Mouse (Mus musculus): ENCODE results near the gene Kif26b.

Kif26b gene

DNA sequence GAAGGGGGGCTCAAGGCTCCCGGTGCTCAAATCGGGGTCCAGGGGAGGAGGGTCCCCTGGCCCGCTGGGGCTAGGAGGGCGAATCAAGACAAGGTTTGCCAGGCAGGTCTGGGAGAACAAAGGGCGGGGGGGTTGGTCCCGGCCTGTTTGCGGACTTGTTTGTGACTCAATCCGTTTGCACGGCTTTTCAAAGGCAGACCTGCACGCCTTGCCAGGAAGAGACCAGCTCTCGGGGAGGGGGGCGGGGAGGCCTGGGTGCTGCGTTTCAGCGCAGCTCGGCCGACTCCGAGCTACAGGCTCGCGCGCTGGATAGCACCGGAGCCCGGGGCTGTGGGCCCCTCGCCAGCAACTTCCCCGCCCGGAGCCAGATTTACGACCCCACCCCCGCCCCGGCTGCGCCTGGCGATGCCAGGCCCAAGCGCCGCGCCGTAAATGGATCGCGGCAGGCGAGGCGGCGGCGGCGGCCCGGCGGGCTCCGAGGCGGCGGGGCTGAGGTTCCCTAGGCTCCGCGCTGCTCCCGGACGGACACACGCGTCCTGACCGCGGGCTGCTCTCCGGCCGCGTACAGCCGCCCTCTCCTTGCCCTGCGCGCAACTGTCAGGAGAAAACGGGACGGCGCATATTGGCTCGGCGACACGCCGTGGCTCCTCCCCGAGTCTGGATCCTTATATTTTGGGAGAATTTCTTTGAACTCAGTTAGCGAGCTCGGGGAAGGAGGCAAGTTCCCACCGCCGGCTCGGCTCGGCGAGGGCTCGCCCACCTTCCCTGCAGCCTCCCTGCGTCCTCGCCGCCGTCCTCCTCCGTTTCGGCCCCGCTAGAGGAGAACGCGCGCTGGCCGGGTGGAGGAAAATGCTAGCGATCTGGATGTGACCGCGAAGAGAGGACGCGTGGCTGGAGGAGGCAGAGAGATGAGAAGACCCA lies at the start of gene Kif26b:
Gene Kif26b, plus strand, starts transcription at position 695 of the 921 bp plus-strand sequence.
- peak; percentile 14 for DNase-seq (ENCODE audit: low read depth, low spot score)

DNA sequence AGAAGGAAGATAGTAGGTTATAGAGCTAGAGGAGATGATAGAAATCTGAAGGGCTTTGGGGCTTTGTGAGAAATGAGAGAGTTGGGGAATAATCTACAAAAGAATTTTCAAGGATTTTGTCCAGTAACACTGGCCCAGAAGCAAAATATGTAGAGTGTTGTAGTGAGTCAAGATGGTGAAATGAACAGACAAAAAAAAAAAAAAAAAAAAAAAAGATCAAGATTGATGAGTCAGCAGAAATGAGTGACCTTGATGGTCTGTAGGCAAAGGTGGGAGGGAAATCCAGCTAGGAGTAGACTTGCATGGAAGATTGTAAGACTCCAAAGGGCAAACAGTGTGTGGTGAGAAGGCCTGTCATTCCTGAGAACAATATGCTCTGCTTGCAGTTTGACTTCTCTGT lies 45.1 kb upstream of the Kif26b start:
- no peak for DNase-seq (ENCODE audit: low read depth, low spot score)

DNA sequence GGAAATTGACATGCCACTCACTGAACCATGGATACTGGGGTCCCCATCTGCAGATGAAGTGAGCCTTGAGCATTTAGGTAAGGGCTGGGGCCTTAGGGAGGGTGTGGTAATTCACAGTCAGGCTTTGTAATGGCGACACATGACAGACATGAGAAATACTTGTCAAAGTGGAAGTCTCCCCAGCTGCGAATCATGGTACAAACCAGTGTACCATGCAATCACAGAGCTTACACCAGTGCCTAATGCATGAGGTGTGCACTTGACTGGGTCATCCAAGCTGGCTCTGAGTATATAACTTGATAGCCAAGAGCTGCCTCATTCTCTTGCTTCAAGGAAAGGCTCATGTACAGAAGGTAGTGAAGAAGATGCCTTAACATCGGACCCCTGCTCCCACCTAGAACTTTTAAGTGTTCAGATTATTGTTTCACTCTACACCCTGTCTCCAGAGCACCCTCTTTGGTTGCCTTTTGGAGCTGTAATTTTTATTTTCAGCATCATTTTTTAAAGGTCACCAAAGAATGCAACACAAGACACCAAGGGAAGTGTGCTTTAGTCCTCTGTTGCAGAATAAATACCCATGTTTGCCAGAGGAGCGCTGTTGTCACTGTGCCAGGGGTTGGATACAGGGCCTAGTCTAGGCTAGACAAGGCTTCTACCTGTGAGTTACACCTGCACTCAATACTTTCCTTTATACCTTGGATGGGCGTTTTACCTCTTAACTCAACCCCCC lies 43.6 kb upstream of the Kif26b start:
- no peak for DNase-seq (ENCODE audit: low read depth, low spot score)

DNA sequence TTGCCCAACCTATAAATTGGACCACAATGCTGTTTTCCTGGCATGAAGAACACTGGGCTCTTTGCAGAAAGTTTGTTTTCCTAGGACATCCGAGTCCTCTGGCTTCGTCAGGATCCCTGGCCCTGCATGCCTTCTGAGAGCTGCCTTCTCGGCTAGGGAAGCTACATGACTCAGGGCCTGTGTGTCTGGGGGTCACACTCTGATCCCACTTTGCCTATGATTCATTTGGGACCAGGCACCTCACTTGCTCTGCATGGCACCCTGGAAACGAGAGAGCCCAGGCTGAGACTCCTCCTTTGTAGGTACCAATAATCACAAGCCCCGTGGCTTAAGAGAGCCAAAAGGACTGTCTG lies 43.1 kb upstream of the Kif26b start:
- DNase-seq (ENCODE audit: low read depth, low spot score), result no peak

DNA sequence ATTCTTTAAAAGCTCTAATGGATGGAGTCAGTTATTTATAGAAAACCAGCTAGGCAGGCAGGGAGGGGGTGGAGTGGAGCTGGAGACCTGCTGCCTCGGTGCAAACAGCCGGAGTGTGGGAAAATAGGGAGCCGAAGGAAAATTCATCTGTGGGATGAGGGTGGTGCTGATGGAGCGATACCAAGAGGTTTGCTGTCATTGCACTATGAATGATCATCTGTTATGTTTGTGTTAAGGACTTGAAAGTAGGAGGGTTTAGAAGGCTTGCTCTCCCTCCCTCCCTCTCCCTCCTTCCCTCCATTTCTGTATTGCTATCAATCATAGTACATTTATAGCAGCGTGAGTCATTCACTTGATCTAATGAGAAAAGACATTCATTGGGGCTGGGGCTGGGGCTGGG lies 42.1 kb upstream of the Kif26b start:
- DNase-seq (ENCODE audit: low read depth, low spot score), result no peak

DNA sequence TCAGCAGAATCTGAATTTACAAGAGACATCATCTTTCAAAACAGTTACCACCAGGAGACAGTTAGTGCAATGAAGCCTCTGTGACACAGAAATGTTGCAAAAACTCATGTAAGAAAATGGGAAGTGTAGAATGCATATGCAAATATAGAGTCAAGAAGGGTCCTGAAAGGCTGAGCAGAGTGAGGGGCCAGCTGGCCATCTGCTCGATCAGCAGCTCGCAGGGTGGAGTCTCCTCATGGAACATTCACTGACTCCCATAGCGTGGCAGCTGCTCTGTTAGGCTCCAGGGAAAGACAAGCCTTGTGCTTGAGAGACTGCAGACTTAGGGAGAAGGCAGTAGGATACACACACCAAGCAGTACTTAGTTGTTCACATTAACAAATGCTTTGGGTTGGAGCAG lies 39.8 kb upstream of the Kif26b start:
- no peak for DNase-seq (ENCODE audit: low read depth, low spot score)

DNA sequence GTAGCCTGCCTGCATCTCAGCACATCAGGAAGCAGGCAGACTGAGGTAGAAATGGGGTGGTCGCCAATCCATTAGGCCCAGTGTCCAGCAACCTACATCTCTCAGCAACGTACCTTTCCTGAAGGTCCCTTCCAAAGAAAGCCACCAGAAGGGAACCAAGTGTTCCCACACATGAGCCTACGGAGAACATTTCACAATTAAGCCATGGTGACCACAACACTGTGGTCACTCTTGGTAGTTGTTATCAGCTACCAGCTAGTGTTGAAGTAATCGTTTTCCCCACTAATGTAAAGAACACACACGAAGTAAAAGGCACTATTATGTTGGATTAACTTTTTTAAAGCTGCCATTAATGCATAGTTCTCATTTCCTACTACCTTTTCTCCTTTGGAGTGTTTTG lies 37.2 kb upstream of the Kif26b start:
- no peak for DNase-seq (ENCODE audit: low read depth, low spot score)

DNA sequence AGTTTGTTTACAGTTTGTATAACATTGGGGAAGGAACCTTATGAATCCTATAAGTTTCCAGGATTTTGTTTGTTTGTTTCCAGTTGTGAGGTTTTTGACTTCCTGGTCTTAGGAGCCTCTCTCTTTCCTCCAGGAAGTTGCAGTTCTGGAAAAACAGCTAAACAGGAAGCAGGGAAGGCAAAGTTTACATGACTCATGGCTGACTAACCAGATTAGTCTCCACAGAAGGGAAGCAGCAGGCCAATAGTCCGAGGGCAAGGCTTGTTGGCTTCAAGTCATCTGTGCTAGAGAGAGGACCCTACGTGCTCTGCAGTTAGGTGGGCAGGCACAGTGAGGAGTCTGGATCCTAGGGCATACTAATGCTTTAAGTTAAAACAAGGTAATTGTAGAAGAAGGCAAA lies 36.4 kb upstream of the Kif26b start:
- no peak for DNase-seq (ENCODE audit: low read depth, low spot score)

DNA sequence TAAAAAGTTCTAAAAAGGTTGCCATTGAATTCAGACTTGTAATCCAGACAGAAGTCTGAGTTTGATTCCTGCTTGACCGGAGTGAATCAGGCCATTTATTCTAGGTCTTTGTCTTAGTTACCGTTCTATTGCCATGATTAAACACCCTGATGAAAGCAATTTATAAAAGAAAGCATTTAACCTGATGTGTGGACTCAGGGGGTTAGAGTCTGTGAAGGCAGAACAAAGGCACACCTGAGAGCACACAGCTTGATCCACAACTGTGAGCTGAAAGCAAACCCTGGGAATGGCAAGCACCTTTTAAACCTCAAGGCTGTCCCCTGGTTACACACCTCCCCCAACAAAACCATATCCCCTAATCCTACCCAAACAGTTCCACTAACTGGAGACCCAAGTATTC lies 32.7 kb upstream of the Kif26b start:
- no peak for DNase-seq (ENCODE audit: low read depth, low spot score)

DNA sequence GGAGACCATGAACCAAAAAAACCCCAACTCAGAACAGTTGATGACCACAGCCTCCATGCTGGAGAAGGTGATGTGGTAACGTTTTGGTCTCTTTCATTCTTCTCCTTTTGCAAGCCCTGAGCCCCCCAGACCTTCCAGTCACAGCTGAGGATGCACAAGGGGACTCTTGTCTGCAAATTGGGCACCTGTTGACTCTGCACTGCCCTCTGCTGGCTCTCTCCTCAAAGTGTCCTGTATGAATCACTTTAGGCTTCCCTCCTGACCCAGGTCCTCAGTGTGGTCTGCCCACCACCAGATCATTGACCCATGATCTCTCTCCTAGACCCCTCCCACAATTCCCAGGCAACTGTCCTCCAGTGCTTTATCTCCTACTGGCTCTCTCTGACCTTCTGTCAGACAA lies 32.1 kb upstream of the Kif26b start:
- DNase-seq (ENCODE audit: low read depth, low spot score), result no peak

DNA sequence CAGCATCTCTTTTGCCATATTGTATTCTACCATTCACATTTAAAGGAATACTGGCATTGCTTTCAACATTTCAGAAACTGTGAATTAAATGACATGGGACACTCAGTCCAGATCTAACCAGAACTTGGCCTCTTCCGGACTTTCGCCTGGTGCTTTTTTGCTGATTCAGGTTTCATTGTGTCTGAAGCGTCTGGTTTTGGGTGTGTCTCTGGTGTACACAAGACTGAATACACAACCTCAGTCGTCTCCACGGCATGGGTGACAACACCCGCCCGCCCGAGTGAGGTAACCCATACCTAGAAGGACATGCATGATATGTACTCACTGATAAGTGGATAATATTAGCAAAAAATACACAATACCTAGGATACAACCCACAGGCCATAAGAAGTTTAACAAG lies 22.0 kb upstream of the Kif26b start:
- DNase-seq (ENCODE audit: low read depth, low spot score), result no peak

DNA sequence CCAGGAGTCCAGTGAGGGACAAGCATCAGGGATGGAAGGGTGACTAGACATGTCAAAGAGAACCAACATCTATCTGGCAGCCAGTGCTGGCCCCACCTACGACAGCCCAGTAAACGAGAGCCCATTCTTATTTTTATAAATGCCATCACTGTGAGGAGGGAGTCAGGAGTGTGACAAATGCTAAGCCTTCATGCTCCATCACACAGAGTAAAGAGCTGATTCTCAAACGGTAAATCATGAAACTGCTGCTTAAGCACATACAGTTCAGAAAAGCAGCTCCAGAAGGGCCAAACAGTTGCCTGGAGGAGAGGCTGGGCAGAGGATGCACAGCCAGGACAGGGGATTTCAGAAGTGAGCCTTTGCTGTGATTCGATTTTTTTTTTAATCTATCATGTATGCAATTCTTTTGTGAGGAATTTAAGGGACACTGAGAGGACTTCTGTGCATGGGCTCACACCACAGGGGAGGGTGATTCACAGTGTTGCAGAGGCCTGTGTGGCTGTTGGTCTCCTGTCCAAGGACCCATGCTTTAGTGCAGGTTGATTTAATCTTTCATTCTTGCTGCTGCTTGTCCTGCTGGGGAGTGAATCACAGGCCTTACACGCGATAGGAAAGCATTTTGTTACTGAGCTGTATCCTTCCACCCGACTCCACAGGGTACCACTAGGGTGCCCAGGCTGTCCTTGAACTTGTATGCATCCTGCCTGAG lies 16.4 kb upstream of the Kif26b start:
- no peak for DNase-seq (ENCODE audit: low read depth, low spot score)

DNA sequence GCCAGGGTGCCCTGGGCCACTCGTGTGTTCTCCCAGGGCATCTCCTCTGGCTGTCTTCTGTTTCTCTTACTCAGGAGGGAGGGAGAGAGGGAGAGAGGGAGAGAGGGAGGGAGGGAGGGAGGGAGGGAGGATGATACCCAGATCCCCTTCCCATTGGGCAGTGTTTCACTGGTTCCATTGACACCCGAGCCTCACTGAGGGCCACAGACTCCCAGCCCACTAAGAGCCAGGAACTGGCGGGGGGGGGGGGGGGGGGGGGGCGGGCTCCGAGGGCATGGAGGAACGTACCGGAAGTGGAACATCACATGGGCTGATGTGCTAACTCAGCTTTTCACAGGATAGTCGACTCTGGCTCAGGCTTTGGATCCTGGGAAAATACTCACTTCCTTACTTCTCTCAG lies 15.0 kb upstream of the Kif26b start:
- no peak for DNase-seq (ENCODE audit: low read depth, low spot score)

DNA sequence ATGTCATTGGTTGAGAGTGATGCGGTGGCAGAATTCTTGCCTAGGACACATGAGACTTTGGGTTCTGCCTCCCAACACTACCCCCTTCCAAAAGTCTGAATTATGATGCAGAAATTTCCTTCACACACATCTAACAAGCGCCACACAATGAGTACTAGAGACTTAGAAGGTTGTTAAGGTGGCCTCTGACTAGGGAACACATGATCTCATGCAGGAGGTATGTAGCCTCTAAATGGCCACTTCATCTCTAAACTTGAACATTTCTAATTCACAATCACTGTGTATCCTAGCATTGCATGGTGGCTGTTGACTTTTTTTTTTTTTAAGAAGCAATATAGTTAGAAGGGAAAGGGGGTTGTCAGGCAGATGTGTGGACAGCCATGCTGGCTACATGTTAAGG lies 13.1 kb upstream of the Kif26b start:
- no peak for DNase-seq (ENCODE audit: low read depth, low spot score)

DNA sequence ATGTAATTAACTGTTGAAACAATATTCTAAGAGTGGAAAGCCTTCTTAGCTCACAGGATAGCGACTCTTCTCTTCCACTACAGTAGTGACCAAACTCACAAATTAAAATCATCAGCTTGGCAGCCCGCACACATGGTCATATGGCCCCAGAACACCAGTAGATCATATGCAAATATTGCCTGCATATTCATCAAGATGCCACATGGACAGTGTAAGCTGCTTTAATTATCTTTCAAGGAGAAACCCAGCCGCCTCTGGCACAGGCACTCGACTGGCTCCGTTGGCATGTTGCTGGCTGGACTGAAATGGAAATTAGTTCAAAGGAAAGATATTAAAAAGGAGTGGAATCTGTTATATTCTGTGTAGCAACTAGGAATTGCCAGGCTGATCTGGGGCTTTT lies 6.5 kb upstream of the Kif26b start:
- no peak for DNase-seq (ENCODE audit: low read depth, low spot score)

DNA sequence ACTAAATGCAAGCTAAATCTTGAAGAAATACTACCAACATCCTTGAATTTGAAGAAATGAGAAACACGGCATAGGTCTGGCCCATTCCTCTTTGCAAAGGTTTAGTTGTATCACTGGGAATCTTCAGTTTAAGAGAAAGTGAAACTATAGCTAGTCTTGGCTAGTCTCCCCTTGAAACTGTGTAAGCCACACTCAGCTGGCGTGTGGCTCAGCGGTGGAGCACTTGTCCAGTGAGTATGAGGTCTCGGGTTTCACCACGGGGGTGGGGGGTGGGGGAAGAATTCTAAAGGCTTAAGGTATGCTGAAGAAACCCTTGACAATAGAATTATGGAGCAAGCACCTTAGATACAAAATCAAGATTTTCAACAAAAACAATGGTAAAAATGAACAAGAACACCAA lies 5.8 kb upstream of the Kif26b start:
- DNase-seq (ENCODE audit: low read depth, low spot score), result no peak

DNA sequence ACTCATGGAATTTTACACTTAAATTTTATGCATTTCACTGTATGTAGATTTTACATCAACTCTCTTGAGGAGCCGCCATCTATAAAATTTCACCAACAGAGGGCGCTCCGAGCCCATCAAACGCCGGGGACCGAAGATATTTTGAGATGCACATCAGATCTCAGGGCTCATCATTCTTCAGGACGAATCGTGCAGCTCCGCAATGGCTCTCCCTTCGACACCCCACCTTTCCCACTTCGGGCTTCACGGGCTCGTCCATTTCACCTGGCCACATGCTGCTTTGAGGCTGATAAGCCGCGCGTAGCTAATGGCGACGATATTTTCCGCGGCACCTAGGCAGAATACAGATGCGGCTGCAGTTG lies 1.8 kb upstream of the Kif26b start:
- peak; percentile 61 for DNase-seq (ENCODE audit: low read depth, low spot score)

DNA sequence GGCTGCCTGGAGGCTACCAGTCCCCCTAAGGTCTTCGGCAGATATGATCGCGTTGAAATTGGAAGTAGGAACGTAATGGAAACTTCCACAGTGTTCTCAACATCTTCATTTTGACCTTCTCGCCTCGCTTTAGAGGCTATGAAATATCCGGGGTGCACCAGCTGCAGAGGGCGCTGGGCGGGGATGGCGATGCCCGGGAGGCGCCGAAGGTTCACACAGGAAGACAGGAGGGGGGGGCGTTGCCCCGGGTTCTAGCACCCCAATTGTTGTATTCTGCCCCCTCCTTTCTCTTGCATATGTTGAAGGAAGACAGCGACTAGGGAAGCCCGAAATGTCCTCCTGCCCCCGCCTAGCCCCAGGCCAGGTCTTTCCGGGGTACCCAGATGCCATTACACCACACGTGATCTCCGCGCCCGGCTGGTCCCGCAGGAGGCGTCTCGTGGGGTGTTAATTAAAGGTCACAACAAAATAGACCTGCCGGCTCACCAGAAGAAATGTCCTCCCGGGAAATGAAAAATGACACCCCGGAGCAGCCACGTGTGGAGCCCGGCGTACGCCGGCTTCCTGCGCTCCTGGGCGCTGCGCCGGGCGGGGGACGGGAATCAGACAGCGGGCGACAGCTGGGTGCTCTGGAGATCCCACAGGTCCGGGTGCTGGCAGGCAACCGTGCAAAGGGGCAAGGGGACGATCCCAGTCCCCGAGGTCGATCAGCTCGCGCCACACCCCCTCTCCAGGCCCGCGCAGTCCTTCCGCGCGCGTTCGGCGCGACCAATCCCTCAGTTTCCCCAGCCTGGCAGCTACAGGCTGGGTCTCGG lies 1.2 kb upstream of the Kif26b start:
- DNase-seq (ENCODE audit: low read depth, low spot score), result peak; percentile 31

DNA sequence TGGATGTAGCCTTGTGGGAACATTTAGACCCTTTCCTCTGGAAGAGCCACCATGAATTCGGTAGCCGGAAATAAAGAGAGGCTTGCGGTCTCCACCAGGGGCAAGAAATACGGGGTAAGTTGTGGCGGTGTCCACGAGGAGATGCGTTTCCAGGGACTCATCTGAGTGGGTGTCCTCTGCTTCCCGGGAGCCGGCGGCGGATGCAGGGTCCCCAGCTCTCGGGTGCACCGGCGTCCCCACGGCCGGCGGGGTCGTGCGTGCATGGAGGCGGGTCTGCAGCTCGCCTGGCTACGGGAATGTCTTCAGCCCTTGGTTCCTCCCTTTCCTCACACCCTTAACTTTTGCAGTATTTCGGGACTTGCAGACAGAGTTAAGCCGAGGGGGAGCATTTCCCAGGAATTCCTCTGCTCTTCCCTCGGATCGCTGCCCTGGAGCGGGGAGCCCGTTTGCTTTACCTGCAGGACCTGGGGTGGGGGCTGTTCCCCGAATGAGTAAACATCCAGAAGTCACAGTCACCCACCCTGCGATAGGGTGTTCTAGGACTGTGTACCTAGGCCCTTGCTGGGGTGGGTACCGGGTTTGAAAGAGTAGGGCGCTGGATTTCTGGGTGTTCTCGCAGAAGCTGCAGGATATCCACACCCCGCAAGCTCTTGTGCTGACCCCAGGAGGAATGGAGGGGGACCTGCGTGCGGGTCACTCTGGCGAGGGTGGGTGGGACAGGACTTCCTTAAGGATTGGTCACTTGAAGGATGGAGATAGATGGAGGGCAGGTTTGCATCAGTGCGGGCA lies 781 bp downstream of the Kif26b start:
- no peak for DNase-seq (ENCODE audit: low read depth, low spot score)

DNA sequence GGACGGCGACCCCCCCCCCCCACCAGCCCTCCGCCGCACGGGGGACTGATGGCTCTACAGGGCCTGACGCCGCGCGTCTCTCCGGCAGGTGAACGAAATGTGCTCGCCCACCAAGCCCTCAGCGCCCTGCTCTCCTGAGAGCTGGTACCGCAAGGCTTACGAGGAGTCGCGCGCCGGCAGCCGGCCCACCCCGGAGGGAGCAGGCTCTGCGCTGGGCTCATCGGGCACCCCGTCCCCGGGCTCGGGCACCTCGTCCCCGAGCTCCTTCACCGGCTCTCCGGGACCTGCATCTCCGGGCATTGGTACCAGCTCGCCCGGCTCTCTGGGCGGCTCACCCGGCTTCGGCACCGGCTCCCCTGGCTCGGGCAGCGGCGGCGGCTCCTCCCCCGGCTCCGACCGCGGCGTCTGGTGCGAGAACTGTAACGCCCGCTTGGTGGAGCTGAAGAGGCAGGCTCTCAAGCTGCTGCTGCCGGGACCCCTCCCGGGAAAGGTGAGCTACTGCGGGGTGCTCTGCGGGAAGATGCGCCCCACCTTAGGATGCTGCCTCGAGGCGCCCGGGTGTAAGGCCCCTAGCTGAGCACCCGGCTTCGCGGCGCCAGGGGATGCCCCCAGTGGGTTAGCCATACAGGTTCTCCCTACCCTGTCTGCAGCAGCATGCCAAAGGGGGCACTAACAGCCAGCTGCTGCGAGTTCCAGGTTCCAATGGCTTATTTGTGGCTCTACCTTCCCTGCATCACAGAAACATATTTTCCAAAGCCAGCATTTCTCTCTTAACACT lies 1.6 kb downstream of the Kif26b start:
- peak; percentile 20 for DNase-seq (ENCODE audit: low read depth, low spot score)

All from skeletal muscle tissue, adult 2 months (tissue).